Mouse (Mus musculus) limb, embryonic 15.5 days (tissue): ENCODE results near the gene Syne1. TPM values are rescaled to one million over a fixed set of nuclear protein-coding genes. Genes with fewer than 3 reads are reported as not detected.

Source experiments
- ATAC-seq: fragments of 200-750 bp; cut with Nextera tagmentation; 2 replicates; pipeline ENCODE4 v1.8.0; 2017; ENCODE audit warnings: low read depth, moderate TSS enrichment; ENCODE audit not compliant: insufficient number of reproducible peaks, low FRiP score, low TSS enrichment
- H3K27ac ChIP-seq: fragments of 300-500 bp; sonication (generic); 2 replicates; pipeline ENCODE4 v1.5.1; 2015; ENCODE audit warnings: moderate library complexity, mild to moderate bottlenecking, inconsistent platforms
- H3K27me3 ChIP-seq: fragments of 300-500 bp; sonication (generic); 2 replicates; pipeline ENCODE4 v1.6.1; 2015; ENCODE audit warnings: inconsistent platforms
- H3K36me3 ChIP-seq: fragments of 300-500 bp; sonication (generic); 2 replicates; pipeline ENCODE4 v1.6.1; 2015; ENCODE audit warnings: inconsistent platforms
- H3K4me1 ChIP-seq: fragments of 300-500 bp; sonication (generic); 2 replicates; pipeline ENCODE4 v1.6.1; 2015; ENCODE audit warnings: inconsistent platforms
- H3K4me2 ChIP-seq: fragments of 300-500 bp; sonication (generic); 2 replicates; pipeline ENCODE4 v1.6.1; 2015; ENCODE audit warnings: mild to moderate bottlenecking, inconsistent platforms
- H3K4me3 ChIP-seq: fragments of 300-500 bp; sonication (generic); 2 replicates; pipeline ENCODE4 v1.5.1; 2015; ENCODE audit warnings: mild to moderate bottlenecking, inconsistent platforms
- H3K9ac ChIP-seq: fragments of 300-500 bp; sonication (generic); 2 replicates; pipeline ENCODE4 v1.6.1; 2015; ENCODE audit warnings: inconsistent platforms
- H3K9me3 ChIP-seq: fragments of 300-500 bp; sonication (generic); 2 replicates; pipeline ENCODE4 v1.6.1; 2016; ENCODE audit warnings: inconsistent platforms
- WGBS: fragments of 180-500 bp; shearing (Covaris S2); methylation state at CpG from one replicate; pipeline ENCODE4 v1.1.7; 2015; 5-methylcytosine and 5-hydroxymethylcytosine counted together
- polyA plus RNA-seq: library from polyadenylated mRNA; unstranded; fragments of >200 nt; fragmentation: Nextera tagmentation; extraction: Ambion mirVana; gene quantifications from 2 replicates; pipeline ENCODE4 v1.2.1, GENCODE M21; 2015

Gene Syne1
- polyA plus RNA-seq, 1 experiment from 2014 or later: 7.6 TPM

- Histone ChIP-seq H3K27ac (no peak overlapping the region), H3K9ac (no peak overlapping the region), H3K4me1 (no peaks in the 10 kb centered on the region), H3K4me2 (no peak overlapping the region), H3K27me3 (no peaks in the 10 kb centered on the region), H3K4me3 (no peak overlapping the region), H3K9me3 (no peaks in the 10 kb centered on the region), H3K36me3 (no peaks in the 10 kb centered on the region)
- ATAC-seq: no peak
- WGBS: 72% methylated on average over 9 of the region's 9 CpGs
Observed at GRCm38 (mm10) chr10:5480552-5481550, 70.4 kb downstream of the Syne1 start.

GRCm38 (mm10) chr10:5480097-5480496 is 71.2 kb downstream of the Syne1 start:
- Histone ChIP-seq H3K4me2 (no peak overlapping the region), H3K4me3 (no peak overlapping the region), H3K27ac (no peak overlapping the region), H3K9ac (no peak overlapping the region), H3K27me3 (no peaks in the 10 kb centered on the region), H3K4me1 (no peaks in the 10 kb centered on the region), H3K36me3 (no peaks in the 10 kb centered on the region), H3K9me3 (no peaks in the 10 kb centered on the region)
- WGBS: 57% methylated on average over 6 of the region's 6 CpGs
- no peak for ATAC-seq

- Histone ChIP-seq H3K4me3 (no peak overlapping the region), H3K9ac (no peak overlapping the region), H3K36me3 (no peaks in the 10 kb centered on the region), H3K9me3 (no peaks in the 10 kb centered on the region), H3K4me2 (no peak overlapping the region), H3K4me1 (no peaks in the 10 kb centered on the region), H3K27ac (no peak overlapping the region), H3K27me3 (no peaks in the 10 kb centered on the region)
- 83% methylated on average over 2 of the region's 2 CpGs for WGBS
- ATAC-seq: no peak
Observed at GRCm38 (mm10) chr10:5468638-5469037, 82.6 kb downstream of the Syne1 start.

- H3K4me1 ChIP-seq: no peaks in the 10 kb centered on the region
- H3K27me3 ChIP-seq: no peaks in the 10 kb centered on the region
- no peaks in the 10 kb centered on the region for H3K9me3 ChIP-seq
- no peak overlapping the region for H3K9ac ChIP-seq
- no peak overlapping the region for H3K4me2 ChIP-seq
- no peak overlapping the region for H3K27ac ChIP-seq
- H3K4me3 ChIP-seq: no peak overlapping the region
- ATAC-seq: no peak
- no peaks in the 10 kb centered on the region for H3K36me3 ChIP-seq
Observed at GRCm38 (mm10) chr10:5453830-5454229, 97.5 kb downstream of the Syne1 start.

GRCm38 (mm10) chr10:5449944-5450343 is 101.3 kb downstream of the Syne1 start:
- Histone ChIP-seq H3K4me1 (no peaks in the 10 kb centered on the region), H3K4me2 (no peak overlapping the region), H3K9ac (no peak overlapping the region), H3K36me3 (no peaks in the 10 kb centered on the region), H3K4me3 (no peak overlapping the region), H3K9me3 (no peaks in the 10 kb centered on the region), H3K27me3 (no peaks in the 10 kb centered on the region), H3K27ac (no peak overlapping the region)
- no peak for ATAC-seq
- 90% methylated on average over 2 of the region's 2 CpGs for WGBS

GRCm38 (mm10) chr10:5447950-5448716 is 103.1 kb downstream of the Syne1 start:
- H3K9ac ChIP-seq: no peak overlapping the region
- WGBS: 68% methylated on average over 4 of the region's 4 CpGs
- H3K27me3 ChIP-seq: no peaks in the 10 kb centered on the region
- H3K36me3 ChIP-seq: no peaks in the 10 kb centered on the region
- no peak overlapping the region for H3K27ac ChIP-seq
- ATAC-seq: no peak
- H3K4me2 ChIP-seq: no peak overlapping the region
- no peaks in the 10 kb centered on the region for H3K9me3 ChIP-seq
- H3K4me3 ChIP-seq: no peak overlapping the region
- no peaks in the 10 kb centered on the region for H3K4me1 ChIP-seq

- Histone ChIP-seq H3K27me3 (no peaks in the 10 kb centered on the region), H3K4me2 (no peak overlapping the region), H3K36me3 (no peaks in the 10 kb centered on the region), H3K9ac (no peak overlapping the region), H3K4me3 (no peak overlapping the region), H3K27ac (no peak overlapping the region), H3K9me3 (no peaks in the 10 kb centered on the region), H3K4me1 (no peaks in the 10 kb centered on the region)
- ATAC-seq: no peak
- WGBS: 93% methylated on average over 3 of the region's 3 CpGs
Observed at GRCm38 (mm10) chr10:5445313-5445712, 106.0 kb downstream of the Syne1 start.

GRCm38 (mm10) chr10:5443020-5443419 is 108.3 kb downstream of the Syne1 start:
- H3K4me3 ChIP-seq: no peak overlapping the region
- H3K9ac ChIP-seq: no peak overlapping the region
- H3K4me1 ChIP-seq: no peaks in the 10 kb centered on the region
- no peak for ATAC-seq
- H3K27ac ChIP-seq: no peak overlapping the region
- no peaks in the 10 kb centered on the region for H3K27me3 ChIP-seq
- H3K36me3 ChIP-seq: no peaks in the 10 kb centered on the region
- H3K4me2 ChIP-seq: no peak overlapping the region
- WGBS: 92% methylated on average over 2 of the region's 2 CpGs
- no peaks in the 10 kb centered on the region for H3K9me3 ChIP-seq

GRCm38 (mm10) chr10:5439802-5440350 is 111.4 kb downstream of the Syne1 start:
- no peak overlapping the region for H3K4me2 ChIP-seq
- WGBS: 25% methylated on average over 2 of the region's 2 CpGs
- ATAC-seq: no peak
- no peak overlapping the region for H3K4me3 ChIP-seq
- H3K9me3 ChIP-seq: no peaks in the 10 kb centered on the region
- H3K36me3 ChIP-seq: no peaks in the 10 kb centered on the region
- H3K9ac ChIP-seq: no peak overlapping the region
- no peaks in the 10 kb centered on the region for H3K27me3 ChIP-seq
- no peaks in the 10 kb centered on the region for H3K4me1 ChIP-seq
- H3K27ac ChIP-seq: no peak overlapping the region

- no peaks in the 10 kb centered on the region for H3K9me3 ChIP-seq
- H3K9ac ChIP-seq: no peak overlapping the region
- H3K27me3 ChIP-seq: no peaks in the 10 kb centered on the region
- 83% methylated on average over 2 of the region's 2 CpGs for WGBS
- no peak overlapping the region for H3K4me3 ChIP-seq
- no peak for ATAC-seq
- no peaks in the 10 kb centered on the region for H3K36me3 ChIP-seq
- H3K4me2 ChIP-seq: no peak overlapping the region
- no peaks in the 10 kb centered on the region for H3K4me1 ChIP-seq
- H3K27ac ChIP-seq: no peak overlapping the region
Observed at GRCm38 (mm10) chr10:5437766-5438165, 113.5 kb downstream of the Syne1 start.

GRCm38 (mm10) chr10:5423984-5424383 is 127.3 kb downstream of the Syne1 start:
- no peak overlapping the region for H3K4me2 ChIP-seq
- 0 out of 2 replicates have a peak, but pooled peaks cover 2% of the 10 kb centered on the region for H3K4me1 ChIP-seq
- 46% methylated on average over 4 of the region's 4 CpGs for WGBS
- H3K27me3 ChIP-seq: no peaks in the 10 kb centered on the region
- no peaks in the 10 kb centered on the region for H3K36me3 ChIP-seq
- H3K9ac ChIP-seq: no peak overlapping the region
- H3K4me3 ChIP-seq: no peak overlapping the region
- no peak for ATAC-seq
- no peak overlapping the region for H3K27ac ChIP-seq
- no peaks in the 10 kb centered on the region for H3K9me3 ChIP-seq

GRCm38 (mm10) chr10:5415730-5416129 is 135.6 kb downstream of the Syne1 start:
- 81% methylated on average over 3 of the region's 3 CpGs for WGBS

More at GRCm38 (mm10) chr10:5415730-5416129, 135.6 kb downstream of the Syne1 start:
- ATAC-seq: no peak
- H3K4me1 ChIP-seq: no peaks in the 10 kb centered on the region
- no peak overlapping the region for H3K9ac ChIP-seq
- H3K9me3 ChIP-seq: no peaks in the 10 kb centered on the region
- no peak overlapping the region for H3K4me3 ChIP-seq
- H3K27me3 ChIP-seq: no peaks in the 10 kb centered on the region
- H3K4me2 ChIP-seq: no peak overlapping the region
- no peaks in the 10 kb centered on the region for H3K36me3 ChIP-seq
- no peak overlapping the region for H3K27ac ChIP-seq
